Mouse (Mus musculus) embryonic facial prominence, embryonic 10.5 days (tissue): Measurements from ENCODE around the gene Rdh16. TPM values are rescaled to one million over a fixed set of nuclear protein-coding genes. Genes with fewer than 3 reads are reported as not detected.
"Not testable (repeated sequence)": the region's sequence is repeated elsewhere in the genome, so short reads cannot be mapped to it uniquely, and the experiment has no call there.

Experiments used
- DNase-seq: peaks from one replicate; pipeline ENCODE4 v3.0.0-alpha.2; 2017; ENCODE audit warnings: low spot score
- H3K27ac ChIP-seq: fragments of 300-500 bp; sonication (generic); replicated peaks from 2 replicates; pipeline ENCODE4 v1.5.1; 2016; ENCODE audit warnings: mild to moderate bottlenecking
- H3K27me3 ChIP-seq: fragments of 300-500 bp; sonication (generic); replicated peaks from 2 replicates; pipeline ENCODE4 v1.6.1; 2016; ENCODE audit warnings: low read depth, mild to moderate bottlenecking; ENCODE audit not compliant: poor library complexity, severe bottlenecking
- H3K36me3 ChIP-seq: fragments of 300-500 bp; sonication (generic); replicated peaks from 2 replicates; pipeline ENCODE4 v1.6.1; 2016; ENCODE audit warnings: mild to moderate bottlenecking, moderate library complexity
- H3K4me1 ChIP-seq: fragments of 300-500 bp; sonication (generic); 2 replicates; pipeline ENCODE4 v1.6.1; 2016
- H3K4me3 ChIP-seq: fragments of 300-500 bp; sonication (generic); 2 replicates; pipeline ENCODE4 v1.5.1; 2016; ENCODE audit warnings: mild to moderate bottlenecking, moderate library complexity
- H3K9me3 ChIP-seq: fragments of 300-500 bp; sonication (generic); 2 replicates; pipeline ENCODE4 v1.6.1; 2016; ENCODE audit warnings: mild to moderate bottlenecking
- WGBS: fragments of 180-500 bp; shearing (Covaris S2); methylation state at CpG from one replicate; pipeline ENCODE4 v1.1.7; 2016; 5-methylcytosine and 5-hydroxymethylcytosine counted together
- polyA plus RNA-seq: library from polyadenylated mRNA; unstranded; fragments of >200 nt; fragmentation: Nextera tagmentation; extraction: Ambion mirVana; gene quantifications from 2 replicates; pipeline ENCODE4 v1.2.1, GENCODE M21; 2016

Rdh16 gene
- polyA plus RNA-seq, 1 experiment from 2014 or later = not detected

DNA sequence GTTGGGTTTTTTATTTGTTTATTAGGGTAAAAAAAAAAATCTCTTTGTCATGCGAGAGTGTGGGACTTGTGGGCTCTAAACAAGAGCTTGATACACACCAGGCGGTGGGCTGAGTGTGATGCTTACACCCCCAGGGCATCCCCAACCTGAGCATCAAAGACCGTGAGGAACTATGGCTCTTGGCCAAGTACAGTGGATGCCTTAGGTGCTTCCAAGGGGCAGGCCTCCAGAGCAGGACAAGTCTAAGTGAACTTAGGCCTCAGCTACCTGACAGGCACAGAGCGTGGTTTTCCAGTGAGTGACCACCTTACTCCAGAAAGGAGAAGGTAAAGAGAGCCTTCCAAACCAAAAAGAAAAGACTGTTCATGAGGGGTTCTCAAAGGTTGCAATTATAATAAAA lies 86.0 kb downstream of the Rdh16 start:
- DNase-seq = no peak

GRCm38 (mm10) chr10:127888605-127889004 lies 87.7 kb downstream of the Rdh16 start, which contains the start of gene Rdh7:
Gene Rdh7, minus strand, starts transcription at chr10:127888817.
- peaks cover 7% of the 10 kb centered on the region for H3K4me1 ChIP-seq
- H3K9me3 ChIP-seq = no peaks in the 10 kb centered on the region
- H3K27me3 ChIP-seq = no peaks in the 10 kb centered on the region

More for the DNA sequence above, 86.0 kb downstream of the Rdh16 start:
- Histone ChIP-seq H3K36me3 (no peaks in the 10 kb centered on the region), H3K4me3 (no peak overlapping the region), H3K4me1 (peaks cover 7% of the 10 kb centered on the region), H3K27me3 (no peaks in the 10 kb centered on the region), H3K9me3 (no peaks in the 10 kb centered on the region), H3K27ac (no peak overlapping the region)
- WGBS = 81% methylated on average over 4 of the region's 4 CpGs

GRCm38 (mm10) chr10:127891481-127891880 lies 90.5 kb downstream of the Rdh16 start:
- Histone ChIP-seq H3K36me3 (no peaks in the 10 kb centered on the region), H3K9me3 (no peaks in the 10 kb centered on the region), H3K27ac (no peak overlapping the region), H3K27me3 (no peaks in the 10 kb centered on the region), H3K4me3 (no peak overlapping the region), H3K4me1 (peaks cover 7% of the 10 kb centered on the region)
- 90% methylated on average over 1 of the region's 1 CpGs for WGBS
- DNase-seq = no peak

More at GRCm38 (mm10) chr10:127888605-127889004, 87.7 kb downstream of the Rdh16 start, which contains the start of gene Rdh7:
- no peak for DNase-seq
- Histone ChIP-seq H3K27ac (no peak within 1 kb of the TSS), H3K4me3 (no peak within 1 kb of the TSS), H3K36me3 (no peaks in the 10 kb centered on the region)

DNA sequence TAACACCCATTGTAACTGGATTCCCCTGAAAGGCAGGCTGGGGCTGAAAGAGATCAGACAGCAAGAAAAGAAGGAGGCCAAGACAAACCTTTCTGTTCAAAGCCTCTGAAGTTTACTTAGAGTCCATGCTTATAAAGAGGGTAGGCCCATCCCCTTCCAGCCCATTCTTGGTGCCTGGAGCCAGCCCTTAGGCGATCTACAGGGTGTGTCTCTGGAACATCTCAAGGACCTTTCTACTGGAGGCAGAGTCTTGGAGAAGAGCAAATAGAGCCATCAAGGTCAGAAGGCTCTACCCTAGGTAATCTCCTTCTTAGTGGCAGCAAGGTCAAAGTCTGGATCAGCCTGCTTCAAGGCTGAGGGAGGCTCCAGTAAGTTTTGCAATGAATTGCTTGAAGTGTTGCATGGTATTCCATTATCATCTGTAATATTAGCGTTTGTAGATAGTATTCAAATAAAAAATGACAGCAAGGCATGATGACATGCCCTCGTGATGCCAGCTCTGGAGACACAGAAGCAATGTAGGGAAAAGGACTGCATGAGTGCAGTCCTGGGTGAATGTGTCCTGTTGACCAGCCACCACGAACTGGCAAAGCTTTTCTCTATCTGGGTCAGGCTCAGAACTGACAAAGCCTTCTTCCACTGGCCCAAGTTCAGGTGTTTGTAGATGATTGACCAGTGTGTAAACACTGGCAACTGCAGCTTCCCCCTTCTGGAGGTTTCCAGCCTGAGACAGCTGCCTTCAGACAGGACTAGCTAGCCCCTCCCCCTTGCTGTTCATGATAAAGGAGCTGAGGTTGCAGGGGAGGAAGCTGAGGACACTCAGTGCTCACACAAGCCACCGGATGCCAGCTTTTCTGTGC lies 92.4 kb downstream of the Rdh16 start:
- DNase-seq, H3K36me3 ChIP-seq, H3K9me3 ChIP-seq, H3K27me3 ChIP-seq, H3K27ac ChIP-seq, H3K4me3 ChIP-seq, H3K4me1 ChIP-seq: not testable (repeated sequence)
- 71% methylated on average over 5 of the region's 5 CpGs for WGBS

Other genes starting within 250 kb of the Rdh16 start
- gene Lrp1, start 180.0 kb upstream of the Rdh16 start, polyA plus RNA-seq = 66.6 and 70.6 TPM in 2 replicates
- 10.4 and 11.5 TPM in 2 replicates for gene Stat6, start 158.2 kb upstream of the Rdh16 start, polyA plus RNA-seq
- 10.0 and 10.7 TPM in 2 replicates for gene Nemp1, start 134.3 kb upstream of the Rdh16 start, polyA plus RNA-seq
- 11.6 and 12.1 TPM in 2 replicates for gene Nab2, start 132.6 kb upstream of the Rdh16 start, polyA plus RNA-seq
- 0.54 and 0.71 TPM in 2 replicates for gene Myo1a, start 96.0 kb upstream of the Rdh16 start, polyA plus RNA-seq
- gene Tac2, start 76.7 kb upstream of the Rdh16 start, polyA plus RNA-seq = 1.5 and 2.0 TPM in 2 replicates
- 5.3 and 5.4 TPM in 2 replicates for gene Zbtb39, start 61.6 kb upstream of the Rdh16 start, polyA plus RNA-seq
- gene Gpr182, start 49.4 kb upstream of the Rdh16 start, polyA plus RNA-seq = 0.46 and 0.53 TPM in 2 replicates
- gene Rdh1, start 41.4 kb upstream of the Rdh16 start, polyA plus RNA-seq = 0.07 and 0.08 TPM in 2 replicates
- 0.15 and 0.17 TPM in 2 replicates for gene Rdh16f1, start 41.4 kb upstream of the Rdh16 start, polyA plus RNA-seq
- not detected in 2 replicates for gene Rdh9, start 24.8 kb upstream of the Rdh16 start, polyA plus RNA-seq
- gene Rdh19, start 48.8 kb downstream of the Rdh16 start, polyA plus RNA-seq = not detected in 2 replicates
- not detected in 2 replicates for gene Rdh16f2, start 65.3 kb downstream of the Rdh16 start, polyA plus RNA-seq
- gene Rdh7, start 87.7 kb downstream of the Rdh16 start, polyA plus RNA-seq = not detected in 2 replicates
- not detected in 2 replicates for gene Sdr9c7, start 97.4 kb downstream of the Rdh16 start, polyA plus RNA-seq
- not detected in 2 replicates for gene Hsd17b6, start 206.5 kb downstream of the Rdh16 start, polyA plus RNA-seq
- 106 and 111 TPM in 2 replicates for gene Prim1, start 214.0 kb downstream of the Rdh16 start, polyA plus RNA-seq
- 907 and 927 TPM in 2 replicates for gene Naca, start 234.4 kb downstream of the Rdh16 start, polyA plus RNA-seq